Mouse (Mus musculus): ENCODE measurements around the gene Gm525. TPM values are rescaled to one million over a fixed set of nuclear protein-coding genes. Genes with fewer than 3 reads are reported as not detected.

Gene Gm525
- polyA plus RNA-seq, 1 experiment from 2014 or later: not detected

GRCm38 (mm10) chr11:89067871-89068490 lies 5.7 kb upstream of the Gm525 start:
- Histone ChIP-seq H3K36me3 (ENCODE audit: control insufficient read depth, insufficient read depth, low read length) (no peaks in the 10 kb centered on the region), H3K4me2 (replicated peaks; ENCODE audit: low read depth, low read length) (no peak overlapping the region), H3K9ac (ENCODE audit: low read depth, low read length) (no peak overlapping the region), H3K27ac (ENCODE audit: low read depth, low read length) (no peak overlapping the region), H3K9me3 (ENCODE audit: control insufficient read depth, low read length) (no peaks in the 10 kb centered on the region), H3K4me3 (ENCODE audit: low read length) (no peak overlapping the region), H3K4me1 (ENCODE audit: control insufficient read depth, insufficient read depth, low read length) (no peaks in the 10 kb centered on the region), H3K27me3 (ENCODE audit: control insufficient read depth, insufficient read depth, low read length) (no peaks in the 10 kb centered on the region)
- ATAC-seq (ENCODE audit: low FRiP score, low TSS enrichment): no peak
- WGBS: 52% methylated on average over 11 of the region's 11 CpGs

- Histone ChIP-seq H3K27me3 (ENCODE audit: control insufficient read depth, insufficient read depth, low read length) (no peaks in the 10 kb centered on the region), H3K9me3 (ENCODE audit: control insufficient read depth, low read length) (no peaks in the 10 kb centered on the region), H3K27ac (ENCODE audit: low read depth, low read length) (no peak overlapping the region), H3K36me3 (ENCODE audit: control insufficient read depth, insufficient read depth, low read length) (no peaks in the 10 kb centered on the region), H3K9ac (ENCODE audit: low read depth, low read length) (no peak overlapping the region), H3K4me2 (replicated peaks; ENCODE audit: low read depth, low read length) (no peak overlapping the region), H3K4me1 (ENCODE audit: control insufficient read depth, insufficient read depth, low read length) (no peaks in the 10 kb centered on the region), H3K4me3 (ENCODE audit: low read length) (no peak overlapping the region)
- WGBS: 91% methylated on average over 14 of the region's 14 CpGs
- ATAC-seq (ENCODE audit: low FRiP score, low TSS enrichment): no peak
These were observed 5.0 kb upstream of the Gm525 start for GRCm38 (mm10) chr11:89068649-89069048.

- no peak overlapping the region for H3K4me3 ChIP-seq (ENCODE audit: low read length)
- H3K4me1 ChIP-seq (ENCODE audit: control insufficient read depth, insufficient read depth, low read length): no peaks in the 10 kb centered on the region
- H3K36me3 ChIP-seq (ENCODE audit: control insufficient read depth, insufficient read depth, low read length): no peaks in the 10 kb centered on the region
- H3K27me3 ChIP-seq (ENCODE audit: control insufficient read depth, insufficient read depth, low read length): no peaks in the 10 kb centered on the region
- 28% methylated on average over 6 of the region's 6 CpGs for WGBS
- H3K9ac ChIP-seq (ENCODE audit: low read depth, low read length): no peak overlapping the region
- no peak overlapping the region for H3K27ac ChIP-seq (ENCODE audit: low read depth, low read length)
- no peak overlapping the region for H3K4me2 ChIP-seq (replicated peaks; ENCODE audit: low read depth, low read length)
- no peak for ATAC-seq (ENCODE audit: low FRiP score, low TSS enrichment)
- H3K9me3 ChIP-seq (ENCODE audit: control insufficient read depth, low read length): no peaks in the 10 kb centered on the region
These were observed 4.3 kb upstream of the Gm525 start for GRCm38 (mm10) chr11:89069303-89069702.

GRCm38 (mm10) chr11:89071522-89071921 lies 2.1 kb upstream of the Gm525 start:
- ATAC-seq (ENCODE audit: low FRiP score, low TSS enrichment): no peak
- Histone ChIP-seq H3K9me3 (ENCODE audit: control insufficient read depth, low read length) (no peaks in the 10 kb centered on the region), H3K4me2 (replicated peaks; ENCODE audit: low read depth, low read length) (no peak overlapping the region), H3K27ac (ENCODE audit: low read depth, low read length) (no peak overlapping the region), H3K4me3 (ENCODE audit: low read length) (no peak overlapping the region), H3K36me3 (ENCODE audit: control insufficient read depth, insufficient read depth, low read length) (no peaks in the 10 kb centered on the region), H3K27me3 (ENCODE audit: control insufficient read depth, insufficient read depth, low read length) (no peaks in the 10 kb centered on the region), H3K4me1 (ENCODE audit: control insufficient read depth, insufficient read depth, low read length) (no peaks in the 10 kb centered on the region), H3K9ac (ENCODE audit: low read depth, low read length) (no peak overlapping the region)
- 75% methylated on average over 5 of the region's 5 CpGs for WGBS

GRCm38 (mm10) chr11:89074783-89075413 lies 1.3 kb downstream of the Gm525 start:
- H3K27ac ChIP-seq (ENCODE audit: low read depth, low read length): no peak overlapping the region
- no peak overlapping the region for H3K4me3 ChIP-seq (ENCODE audit: low read length)
- WGBS: 54% methylated on average over 19 of the region's 19 CpGs
- no peaks in the 10 kb centered on the region for H3K36me3 ChIP-seq (ENCODE audit: control insufficient read depth, insufficient read depth, low read length)
- H3K4me1 ChIP-seq (ENCODE audit: control insufficient read depth, insufficient read depth, low read length): no peaks in the 10 kb centered on the region
- H3K9ac ChIP-seq (ENCODE audit: low read depth, low read length): no peak overlapping the region
- H3K9me3 ChIP-seq (ENCODE audit: control insufficient read depth, low read length): no peaks in the 10 kb centered on the region
- ATAC-seq (ENCODE audit: low FRiP score, low TSS enrichment): no peak
- H3K4me2 ChIP-seq (replicated peaks; ENCODE audit: low read depth, low read length): no peak overlapping the region
- no peaks in the 10 kb centered on the region for H3K27me3 ChIP-seq (ENCODE audit: control insufficient read depth, insufficient read depth, low read length)

- Histone ChIP-seq H3K9me3 (ENCODE audit: control insufficient read depth, low read length) (no peaks in the 10 kb centered on the region), H3K4me3 (ENCODE audit: low read length) (no peak overlapping the region), H3K4me1 (ENCODE audit: control insufficient read depth, insufficient read depth, low read length) (no peaks in the 10 kb centered on the region), H3K27me3 (ENCODE audit: control insufficient read depth, insufficient read depth, low read length) (no peaks in the 10 kb centered on the region), H3K9ac (ENCODE audit: low read depth, low read length) (no peak overlapping the region), H3K36me3 (ENCODE audit: control insufficient read depth, insufficient read depth, low read length) (no peaks in the 10 kb centered on the region), H3K27ac (ENCODE audit: low read depth, low read length) (no peak overlapping the region), H3K4me2 (replicated peaks; ENCODE audit: low read depth, low read length) (no peak overlapping the region)
- WGBS: 60% methylated on average over 4 of the region's 4 CpGs
- no peak for ATAC-seq (ENCODE audit: low FRiP score, low TSS enrichment)
These were observed 2.8 kb downstream of the Gm525 start for GRCm38 (mm10) chr11:89076370-89076821.

GRCm38 (mm10) chr11:89077601-89078000 lies 4.0 kb downstream of the Gm525 start:
- Histone ChIP-seq H3K9me3 (ENCODE audit: control insufficient read depth, low read length) (no peaks in the 10 kb centered on the region), H3K36me3 (ENCODE audit: control insufficient read depth, insufficient read depth, low read length) (no peaks in the 10 kb centered on the region), H3K27me3 (ENCODE audit: control insufficient read depth, insufficient read depth, low read length) (no peaks in the 10 kb centered on the region), H3K4me1 (ENCODE audit: control insufficient read depth, insufficient read depth, low read length) (no peaks in the 10 kb centered on the region), H3K4me2 (replicated peaks; ENCODE audit: low read depth, low read length) (no peak overlapping the region), H3K9ac (ENCODE audit: low read depth, low read length) (no peak overlapping the region), H3K27ac (ENCODE audit: low read depth, low read length) (no peak overlapping the region), H3K4me3 (ENCODE audit: low read length) (no peak overlapping the region)
- 84% methylated on average over 8 of the region's 8 CpGs for WGBS
- ATAC-seq (ENCODE audit: low FRiP score, low TSS enrichment): no peak

- Histone ChIP-seq H3K4me2 (replicated peaks; ENCODE audit: low read depth, low read length) (no peak overlapping the region), H3K4me1 (ENCODE audit: control insufficient read depth, insufficient read depth, low read length) (no peaks in the 10 kb centered on the region), H3K36me3 (ENCODE audit: control insufficient read depth, insufficient read depth, low read length) (no peaks in the 10 kb centered on the region), H3K27me3 (ENCODE audit: control insufficient read depth, insufficient read depth, low read length) (no peaks in the 10 kb centered on the region), H3K27ac (ENCODE audit: low read depth, low read length) (no peak overlapping the region), H3K9ac (ENCODE audit: low read depth, low read length) (no peak overlapping the region), H3K9me3 (ENCODE audit: control insufficient read depth, low read length) (no peaks in the 10 kb centered on the region), H3K4me3 (ENCODE audit: low read length) (no peak overlapping the region)
- 84% methylated on average over 3 of the region's 3 CpGs for WGBS
- ATAC-seq (ENCODE audit: low FRiP score, low TSS enrichment): no peak
These were observed 4.7 kb downstream of the Gm525 start for GRCm38 (mm10) chr11:89078305-89078704.

GRCm38 (mm10) chr11:89078996-89079680 lies 5.5 kb downstream of the Gm525 start:
- H3K9me3 ChIP-seq (ENCODE audit: control insufficient read depth, low read length): no peaks in the 10 kb centered on the region
- H3K4me3 ChIP-seq (ENCODE audit: low read length): no peak overlapping the region
- no peak overlapping the region for H3K27ac ChIP-seq (ENCODE audit: low read depth, low read length)
- ATAC-seq (ENCODE audit: low FRiP score, low TSS enrichment): no peak
- no peaks in the 10 kb centered on the region for H3K27me3 ChIP-seq (ENCODE audit: control insufficient read depth, insufficient read depth, low read length)
- no peak overlapping the region for H3K9ac ChIP-seq (ENCODE audit: low read depth, low read length)
- no peaks in the 10 kb centered on the region for H3K36me3 ChIP-seq (ENCODE audit: control insufficient read depth, insufficient read depth, low read length)
- no peak overlapping the region for H3K4me2 ChIP-seq (replicated peaks; ENCODE audit: low read depth, low read length)
- 78% methylated on average over 16 of the region's 16 CpGs for WGBS
- H3K4me1 ChIP-seq (ENCODE audit: control insufficient read depth, insufficient read depth, low read length): no peaks in the 10 kb centered on the region

Measured in kidney, embryonic 14.5 days (tissue).